Comparison of ENCODE assay signal across 14 mouse cellular contexts in the genomic region with DNA sequence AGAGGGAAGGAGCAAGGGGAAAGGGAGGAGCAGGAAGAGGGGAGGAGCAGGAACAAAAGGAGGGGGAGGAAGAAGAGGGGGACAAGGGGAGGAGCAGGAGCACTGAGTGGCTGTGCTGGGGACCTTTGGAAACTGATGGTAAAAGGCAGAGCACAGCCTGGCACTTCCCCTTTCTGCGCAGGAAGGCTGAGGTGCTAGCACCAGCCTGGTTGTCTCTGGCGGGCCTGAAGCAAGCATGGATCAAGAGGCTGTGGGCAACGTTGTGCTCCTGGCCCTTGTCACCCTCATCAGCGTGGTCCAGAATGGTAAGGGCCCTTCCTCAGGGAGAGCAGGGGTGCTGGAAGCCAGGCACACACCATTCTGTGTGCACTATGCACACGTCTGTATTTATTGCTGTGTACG. TPM values are rescaled to one million over a fixed set of nuclear protein-coding genes. Genes with fewer than 3 reads are reported as not detected.
DNase-seq lines count a peak whose midpoint lies in the region; ATAC-seq and TF ChIP-seq lines count a peak whose summit lies in the region.
"Had no signal": no experiment of that assay in that cellular context is flagged by ENCODE, and none has a peak within 500 bp of the region (broad histone marks: within the 10 kb centered on the region; RNA-seq: fewer than 3 reads in every experiment).

No protein-coding gene starts in this region.

- peak; percentile 74; the same call in 1 of the 2 replicates for TF ChIP-seq POLR2A in lung, adult 2 months (IDR thresholded peaks at IDR 0.05; ENCODE audit: borderline replicate concordance, extremely low read depth, low read depth, low read length)
- TF ChIP-seq POLR2A in bone marrow macrophage, adult 2 months (IDR thresholded peaks at IDR 0.05; ENCODE audit: borderline replicate concordance, low read depth, low read length): 0 out of 2 replicates have a peak, but pooled peaks have one; percentile 74

- ATAC-seq in liver, embryonic 14.5 days (ENCODE audit: insufficient read depth): peak; percentile 52; the same call in 1 of the 2 replicates
- no peak for ATAC-seq in midbrain, embryonic 16.5 days
- ATAC-seq: intestine, embryonic 15.5 days had no signal

- H3K27me3 ChIP-seq in liver, embryonic 14.5 days (ENCODE audit: control insufficient read depth, insufficient read depth, low read length): no peaks in the 10 kb centered on the region; the same call in 1 of the 2 replicates
- H3K27me3 ChIP-seq in midbrain, embryonic 16.5 days (ENCODE audit: control insufficient read depth, insufficient read depth, low read depth, low read length): no peaks in the 10 kb centered on the region
- H3K27me3 ChIP-seq: heart, embryonic 13.5 days; intestine, embryonic 15.5 days had no signal

- WGBS in lung, adult 2 months: 41% methylated on average over 6 of the region's 6 CpGs
- 24% methylated on average over 6 of the region's 6 CpGs for WGBS in liver, embryonic 14.5 days (ENCODE audit: insufficient replicate concordance)
- WGBS in midbrain, embryonic 16.5 days: 66% methylated on average over 6 of the region's 6 CpGs

- no peak overlapping the region for H3K9ac ChIP-seq in liver, embryonic 14.5 days (replicated peaks)
- no peak overlapping the region for H3K9ac ChIP-seq in midbrain, embryonic 16.5 days (ENCODE audit: low read depth, low read length)
- H3K9ac ChIP-seq: heart, embryonic 13.5 days; intestine, embryonic 15.5 days had no signal

- no peak overlapping the region for H3K4me2 ChIP-seq in liver, embryonic 14.5 days (ENCODE audit: low read depth)
- H3K4me2 ChIP-seq in midbrain, embryonic 16.5 days (ENCODE audit: low read length): no peak overlapping the region
- H3K4me2 ChIP-seq: heart, embryonic 13.5 days; intestine, embryonic 15.5 days had no signal

- no peak for TF ChIP-seq EP300 in liver, embryonic 14.5 days (IDR thresholded peaks at IDR 0.05; ENCODE audit: low read depth)

- H3K9me3 ChIP-seq in liver, embryonic 14.5 days (ENCODE audit: control insufficient read depth, low read length): no peaks in the 10 kb centered on the region
- H3K9me3 ChIP-seq in midbrain, embryonic 16.5 days (replicated peaks; ENCODE audit: control insufficient read depth, low read length, poor library complexity, severe bottlenecking): no peaks in the 10 kb centered on the region
- H3K9me3 ChIP-seq: forebrain, embryonic 10.5 days; heart, embryonic 13.5 days; intestine, embryonic 15.5 days had no signal

- H3K4me1 ChIP-seq in lung, adult 2 months (ENCODE audit: control insufficient read depth, insufficient read depth, low read length): no peaks in the 10 kb centered on the region
- peaks cover 28% of the 10 kb centered on the region for H3K4me1 ChIP-seq in bone marrow macrophage, adult 2 months (ENCODE audit: control insufficient read depth, insufficient read depth, low read length)
- H3K4me1 ChIP-seq in liver, embryonic 14.5 days (replicated peaks; ENCODE audit: control insufficient read depth in 2 of 2, insufficient read depth in 2 of 2, low read length in 1 of 2): peaks cover 0 to 12% of the 10 kb centered on the region in 2 experiments; a peak in 2 of 4 replicates
- no peaks in the 10 kb centered on the region for H3K4me1 ChIP-seq in midbrain, embryonic 16.5 days (ENCODE audit: control insufficient read depth, insufficient read depth, low read length)
- H3K4me1 ChIP-seq: heart, embryonic 13.5 days; intestine, embryonic 15.5 days had no signal

- H3K4me3 ChIP-seq in lung, adult 2 months (replicated peaks; ENCODE audit: extremely low read depth, low read depth, low read length): peak overlapping the region; percentile 58
- H3K4me3 ChIP-seq in bone marrow macrophage, adult 2 months (ENCODE audit: insufficient read depth, low read length): peak overlapping the region; percentile 72
- H3K4me3 ChIP-seq in liver, embryonic 14.5 days (ENCODE audit: insufficient read depth in 1 of 2, low read depth in 2 of 2, low read length in 2 of 2): peak overlapping the region; percentile 20 to 49; a peak in 2 of 4 replicates
- H3K4me3 ChIP-seq in midbrain, embryonic 16.5 days (ENCODE audit: low read depth, low read length): no peak overlapping the region
- H3K4me3 ChIP-seq: forebrain, embryonic 10.5 days; heart, embryonic 13.5 days; intestine, embryonic 15.5 days had no signal

- DNase-seq in lung, adult 2 months: no peak
- DNase-seq in lung, postnatal 25 days (ENCODE audit: low spot score): no peak
- no peak for DNase-seq in liver, embryonic 14.5 days (ENCODE audit: low read depth in 3 of 3, low spot score in 3 of 3)
- DNase-seq in skeletal muscle tissue, adult 2 months (ENCODE audit: low read depth, low spot score): peak; percentile 38
- no peak for DNase-seq in right cerebral cortex, adult 18-20 months
- no peak for DNase-seq in layer of hippocampus, adult 8-10 months (ENCODE audit: low spot score in 2 of 2)
- DNase-seq: adrenal gland, postnatal 25 days; midbrain, embryonic 14.5 days; thymus, postnatal 4 days had no signal

- peak overlapping the region; percentile 67 for H3K27ac ChIP-seq in bone marrow macrophage, adult 2 months (ENCODE audit: insufficient read depth, low read depth, low read length)
- H3K27ac ChIP-seq in liver, embryonic 14.5 days: no peak overlapping the region
- no peak overlapping the region for H3K27ac ChIP-seq in midbrain, embryonic 16.5 days (ENCODE audit: low read length)
- H3K27ac ChIP-seq: forebrain, embryonic 10.5 days; heart, embryonic 13.5 days; intestine, embryonic 15.5 days had no signal

- H3K36me3 ChIP-seq in liver, embryonic 14.5 days (replicated peaks; ENCODE audit: control insufficient read depth, insufficient read depth, low read depth): no peaks in the 10 kb centered on the region
- no peaks in the 10 kb centered on the region for H3K36me3 ChIP-seq in midbrain, embryonic 16.5 days (ENCODE audit: control insufficient read depth, insufficient read depth, low read length)
- H3K36me3 ChIP-seq: forebrain, embryonic 10.5 days; heart, embryonic 13.5 days; intestine, embryonic 15.5 days had no signal

- TF ChIP-seq CTCF in lung, adult 2 months (IDR thresholded peaks at IDR 0.05; ENCODE audit: insufficient read depth, low read length): no peak
- no peak for TF ChIP-seq CTCF in bone marrow macrophage, adult 2 months (IDR thresholded peaks at IDR 0.05; ENCODE audit: low read depth, low read length)
- no peak for TF ChIP-seq CTCF in liver, embryonic 14.5 days (IDR thresholded peaks at IDR 0.05; ENCODE audit: low read depth)

RNA-seq across cellular contexts. Expression of gene Alox5ap, which starts 0.3 kb away (rescaled TPM):
- 65.9 and 104 TPM in 2 replicates for polyA plus RNA-seq in lung, adult 2 months (2012; rRNA removed)
- 992 and 1,124 TPM in 2 replicates for polyA plus RNA-seq in bone marrow macrophage, adult 2 months (2012; ENCODE audit: insufficient read depth, insufficient read length, missing spikeins)
- 17.4 and 26.7 TPM in 2 replicates for polyA plus RNA-seq in liver, embryonic 14.5 days (2012; rRNA removed)
- polyA plus RNA-seq in liver, embryonic 14.5 days (2014; fragmentation: Nextera tagmentation; extraction: Ambion mirVana): 26.2 and 29.6 TPM in 2 replicates
- 10 to 100 TPM; 10.3 to 19.4 (median 11.9) TPM for total RNA-seq in layer of hippocampus, adult 8-10 months (2022)
- 9.3 and 12.6 TPM in 2 replicates for polyA plus RNA-seq in midbrain, embryonic 16.5 days (2015; fragmentation: Nextera tagmentation; extraction: Ambion mirVana)
